ENCODE assay signal across 14 mouse cellular contexts in the genomic region with DNA sequence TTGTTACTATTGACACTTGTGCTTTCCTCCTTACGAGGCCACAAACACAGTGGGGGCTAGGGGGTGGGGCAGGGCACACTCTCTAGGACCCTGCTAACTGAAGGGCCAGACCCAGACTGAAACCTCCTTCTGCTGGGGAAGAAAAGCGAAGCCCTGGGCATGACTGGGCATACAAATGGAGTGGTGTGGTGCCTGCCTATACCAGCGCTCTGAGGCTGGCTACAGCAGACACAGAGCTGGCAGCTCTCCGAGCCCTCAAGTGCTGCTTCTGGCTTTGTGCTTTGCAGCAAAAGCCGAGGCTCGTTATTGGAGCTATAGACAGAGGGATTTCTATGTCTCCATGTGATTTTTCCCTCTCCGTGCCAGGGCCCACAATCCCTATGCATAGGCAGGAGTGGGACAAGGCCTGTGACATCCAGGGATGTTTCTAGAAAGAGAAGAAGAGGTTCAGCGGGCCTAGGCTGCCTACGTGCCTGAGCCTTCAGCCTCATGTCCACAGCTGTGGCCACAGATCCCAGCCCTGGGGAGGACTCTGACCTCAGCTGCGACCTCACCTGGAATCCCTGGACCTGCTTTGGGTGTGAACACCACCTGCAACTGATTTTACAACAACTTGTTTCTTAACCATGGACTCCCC. TPM values are rescaled to one million over a fixed set of nuclear protein-coding genes. Genes with fewer than 3 reads are reported as not detected.
A peak's percentile ranks its signal among the peaks of the same experiment; 100 is the strongest.
DNase-seq lines count a peak whose midpoint lies in the region; ATAC-seq lines count a peak whose summit lies in the region.
"Had no signal": no experiment of that assay in that cellular context is flagged by ENCODE, and none has a peak within 500 bp of the region (broad histone marks: within the 10 kb centered on the region; RNA-seq: fewer than 3 reads in every experiment).

No protein-coding gene starts in this region.

- H3K36me3 ChIP-seq in forebrain, embryonic 11.5 days (ENCODE audit: control insufficient read depth, insufficient read depth, low read length), result no peaks in the 10 kb centered on the region
- H3K36me3 ChIP-seq in hindbrain, embryonic 15.5 days, result no peaks in the 10 kb centered on the region
- H3K36me3 ChIP-seq in midbrain, embryonic 16.5 days (ENCODE audit: control insufficient read depth, insufficient read depth, low read length), result no peaks in the 10 kb centered on the region
- H3K36me3 ChIP-seq: neural tube, embryonic 12.5 days had no signal

- H3K4me1 ChIP-seq in forebrain, embryonic 11.5 days (replicated peaks; ENCODE audit: control insufficient read depth, insufficient read depth, low read length), result peaks cover 12% of the 10 kb centered on the region
- H3K4me1 ChIP-seq in hindbrain, embryonic 15.5 days (replicated peaks), result peaks cover 13% of the 10 kb centered on the region
- peaks cover 9% of the 10 kb centered on the region for H3K4me1 ChIP-seq in midbrain, embryonic 16.5 days (ENCODE audit: control insufficient read depth, insufficient read depth, low read length)

- WGBS in forebrain, embryonic 11.5 days, result 67% methylated on average over 10 of the region's 10 CpGs
- WGBS in hindbrain, embryonic 15.5 days, result 50% methylated on average over 10 of the region's 10 CpGs
- 62% methylated on average over 10 of the region's 10 CpGs for WGBS in midbrain, embryonic 16.5 days

- peaks cover 9% of the 10 kb centered on the region for H3K27me3 ChIP-seq in forebrain, embryonic 11.5 days (ENCODE audit: control insufficient read depth, insufficient read depth, low read length)
- 0 out of 2 replicates have a peak, but pooled peaks cover 7% of the 10 kb centered on the region for H3K27me3 ChIP-seq in hindbrain, embryonic 15.5 days
- H3K27me3 ChIP-seq in midbrain, embryonic 16.5 days (ENCODE audit: control insufficient read depth, insufficient read depth, low read depth, low read length), result peaks cover 8% of the 10 kb centered on the region

- no peak for ATAC-seq in forebrain, embryonic 11.5 days (replicated peaks; ENCODE audit: low FRiP score)
- peak; percentile 67; the same call in 1 of the 2 replicates for ATAC-seq in hindbrain, embryonic 15.5 days (ENCODE audit: low FRiP score, low read depth)
- ATAC-seq in midbrain, embryonic 16.5 days, result peak; percentile 73
- ATAC-seq: activated CD4-positive, CD25-positive, alpha-beta regulatory T cell, adult 4 months had no signal

- no peaks in the 10 kb centered on the region for H3K9me3 ChIP-seq in forebrain, embryonic 11.5 days (ENCODE audit: control insufficient read depth, low read length)
- H3K9me3 ChIP-seq in hindbrain, embryonic 15.5 days, result no peaks in the 10 kb centered on the region
- no peaks in the 10 kb centered on the region for H3K9me3 ChIP-seq in midbrain, embryonic 16.5 days (replicated peaks; ENCODE audit: control insufficient read depth, low read length, poor library complexity, severe bottlenecking)
- H3K9me3 ChIP-seq: neural tube, embryonic 12.5 days had no signal

- H3K4me3 ChIP-seq in forebrain, embryonic 11.5 days (ENCODE audit: low read depth, low read length), result no peak overlapping the region
- no peak overlapping the region for H3K4me3 ChIP-seq in hindbrain, embryonic 15.5 days
- no peak overlapping the region for H3K4me3 ChIP-seq in midbrain, embryonic 16.5 days (ENCODE audit: low read depth, low read length)
- H3K4me3 ChIP-seq: neural tube, embryonic 12.5 days had no signal

- no peak overlapping the region for H3K9ac ChIP-seq in forebrain, embryonic 11.5 days (ENCODE audit: low read length)
- no peak overlapping the region for H3K9ac ChIP-seq in hindbrain, embryonic 15.5 days
- H3K9ac ChIP-seq in midbrain, embryonic 16.5 days (ENCODE audit: low read depth, low read length), result no peak overlapping the region
- H3K9ac ChIP-seq: neural tube, embryonic 12.5 days had no signal

- peak; percentile 9 for DNase-seq in lung, postnatal 14 days
- no peak for DNase-seq in lung, adult 18-20 months
- DNase-seq in forebrain, embryonic 11.5 days (ENCODE audit: low spot score), result peak; percentile 45
- DNase-seq in lung, postnatal 4 days, result no peak
- no peak for DNase-seq in retina, postnatal 1 day
- no peak for DNase-seq in frontal cortex, postnatal 25 days (ENCODE audit: low spot score in 2 of 2)
- DNase-seq: gastrocnemius, postnatal 10 days; heart, postnatal 14 days; liver had no signal

- no peak overlapping the region for H3K4me2 ChIP-seq in forebrain, embryonic 11.5 days (ENCODE audit: low read depth, low read length, severe bottlenecking)
- H3K4me2 ChIP-seq in hindbrain, embryonic 15.5 days, result no peak overlapping the region
- no peak overlapping the region for H3K4me2 ChIP-seq in midbrain, embryonic 16.5 days (ENCODE audit: low read length)
- H3K4me2 ChIP-seq: neural tube, embryonic 12.5 days had no signal

- no peak overlapping the region for H3K27ac ChIP-seq in forebrain, embryonic 11.5 days (ENCODE audit: low read depth, low read length)
- peak overlapping the region; percentile 30 for H3K27ac ChIP-seq in hindbrain, embryonic 15.5 days (replicated peaks)
- H3K27ac ChIP-seq in midbrain, embryonic 16.5 days (ENCODE audit: low read length), result peak overlapping the region; percentile 42; the same call in 1 of the 2 replicates
- H3K27ac ChIP-seq: macrophage; neural tube, embryonic 12.5 days had no signal

RNA-seq across cellular contexts. Expression of a gene that starts 19.7 kb away (rescaled TPM):
- 228 TPM in 2 replicates for polyA plus RNA-seq in forebrain, embryonic 11.5 days (2014; fragmentation: Nextera tagmentation; extraction: Ambion mirVana)
- 336 and 344 TPM in 2 replicates for polyA plus RNA-seq in hindbrain, embryonic 15.5 days (2015; fragmentation: Nextera tagmentation; extraction: Ambion mirVana)
- polyA plus RNA-seq in midbrain, embryonic 16.5 days (2015; fragmentation: Nextera tagmentation; extraction: Ambion mirVana), result 431 and 432 TPM in 2 replicates

Comparison
In these comparisons a context has a peak if more than half of its experiments do, and no peak if none do; other contexts are left out.
1. DNase-seq: peak in lung, postnatal 14 days (single experiment) and forebrain, embryonic 11.5 days (single experiment); none in lung, adult 18-20 months (0 of 2), lung, postnatal 4 days (0 of 2), retina, postnatal 1 day (single experiment) and frontal cortex, postnatal 25 days (0 of 2).